Mouse (Mus musculus): ENCODE measurements at regions not wholly inside any gene's neighbourhood (a gene's known extent, or its start where the extent isn't known, plus 50 kb on each side); places are given as distances from the start of the nearest gene placed in this dataset.

GRCm38 (mm10) chr6:140278750-140279149 lies 145.1 kb upstream of the Plekha5 start:
- peaks cover 4 to 5% of the 10 kb centered on the region in 2 experiments; a peak in 2 of 4 replicates for H3K4me1 ChIP-seq (ENCODE audit: control insufficient read depth in 2 of 2, insufficient read depth in 2 of 2, low read length in 2 of 2, poor library complexity in 1 of 2)
- TF ChIP-seq ZNF384 (IDR thresholded peaks at IDR 0.05; ENCODE audit: low read depth, low read length) (no peak), CHD2 (IDR thresholded peaks at IDR 0.05; ENCODE audit: low read depth, low read length) (no peak), MAFK (IDR thresholded peaks at IDR 0.05; ENCODE audit: insufficient read depth, low read depth, low read length) (no peak), HCFC1 (IDR thresholded peaks at IDR 0.05; ENCODE audit: borderline replicate concordance, insufficient read depth, low read length) (no peak), ZC3H11A (IDR thresholded peaks at IDR 0.05; ENCODE audit: borderline replicate concordance, low read depth, low read length) (no peak)
- in situ Hi-C loops (cut with MboI; ENCODE audit: low sequenced_read_pairs in 2 of 2, unreplicated experiment in 2 of 2) = no loop called here
- DNase-seq (ENCODE audit: low read depth, low spot score) = no peak
- no peaks in the 10 kb centered on the region for H3K9me3 ChIP-seq (ENCODE audit: control insufficient read depth, insufficient read depth, low read depth, low read length)
- no peaks in the 10 kb centered on the region for H3K36me3 ChIP-seq (ENCODE audit: control insufficient read depth, insufficient read depth, low read length, poor library complexity, severe bottlenecking)
- H3K9ac ChIP-seq (ENCODE audit: insufficient read depth, low read depth, low read length, poor library complexity, severe bottlenecking) = no peak overlapping the region
- no peak overlapping the region for H3K4me3 ChIP-seq (ENCODE audit: insufficient read depth in 1 of 2, low read depth in 1 of 2, low read length in 2 of 2, poor library complexity in 1 of 2, severe bottlenecking in 1 of 2)
- H3K27ac ChIP-seq (ENCODE audit: insufficient read depth, low read depth, low read length, poor library complexity, severe bottlenecking) = no peak overlapping the region

- Histone ChIP-seq H3K9ac (ENCODE audit: insufficient read depth, low read depth, low read length, poor library complexity, severe bottlenecking) (no peak overlapping the region), H3K27ac (ENCODE audit: insufficient read depth, low read depth, low read length, poor library complexity, severe bottlenecking) (no peak overlapping the region), H3K4me3 (ENCODE audit: insufficient read depth in 1 of 2, low read depth in 1 of 2, low read length in 2 of 2, poor library complexity in 1 of 2, severe bottlenecking in 1 of 2) (no peak overlapping the region), H3K36me3 (ENCODE audit: control insufficient read depth, insufficient read depth, low read length, poor library complexity, severe bottlenecking) (no peaks in the 10 kb centered on the region; the same call in 1 of the 2 replicates), H3K4me1 (ENCODE audit: control insufficient read depth in 2 of 2, insufficient read depth in 2 of 2, low read length in 2 of 2, poor library complexity in 1 of 2) (peaks cover 2 to 4% of the 10 kb centered on the region in 2 experiments; a peak in 2 of 4 replicates), H3K9me3 (ENCODE audit: control insufficient read depth, insufficient read depth, low read depth, low read length) (no peaks in the 10 kb centered on the region)
- DNase-seq (ENCODE audit: low read depth, low spot score) = no peak
- TF ChIP-seq CHD2 (IDR thresholded peaks at IDR 0.05; ENCODE audit: low read depth, low read length) (no peak), ZNF384 (IDR thresholded peaks at IDR 0.05; ENCODE audit: low read depth, low read length) (no peak), MAFK (IDR thresholded peaks at IDR 0.05; ENCODE audit: insufficient read depth, low read depth, low read length) (no peak), ZC3H11A (IDR thresholded peaks at IDR 0.05; ENCODE audit: borderline replicate concordance, low read depth, low read length) (no peak), HCFC1 (IDR thresholded peaks at IDR 0.05; ENCODE audit: borderline replicate concordance, insufficient read depth, low read length) (no peak)
- in situ Hi-C loops (cut with MboI; ENCODE audit: low sequenced_read_pairs in 2 of 2, unreplicated experiment in 2 of 2) = no loop called here
Observed at GRCm38 (mm10) chr6:140270592-140270991, 153.3 kb upstream of the Plekha5 start.

GRCm38 (mm10) chr6:140268315-140269070 lies 155.4 kb upstream of the Plekha5 start:
- Histone ChIP-seq H3K4me3 (ENCODE audit: insufficient read depth in 1 of 2, low read depth in 1 of 2, low read length in 2 of 2, poor library complexity in 1 of 2, severe bottlenecking in 1 of 2) (no peak overlapping the region), H3K9me3 (ENCODE audit: control insufficient read depth, insufficient read depth, low read depth, low read length) (no peaks in the 10 kb centered on the region), H3K9ac (ENCODE audit: insufficient read depth, low read depth, low read length, poor library complexity, severe bottlenecking) (no peak overlapping the region), H3K27ac (ENCODE audit: insufficient read depth, low read depth, low read length, poor library complexity, severe bottlenecking) (no peak overlapping the region), H3K36me3 (ENCODE audit: control insufficient read depth, insufficient read depth, low read length, poor library complexity, severe bottlenecking) (no peaks in the 10 kb centered on the region; the same call in 1 of the 2 replicates), H3K4me1 (ENCODE audit: control insufficient read depth in 2 of 2, insufficient read depth in 2 of 2, low read length in 2 of 2, poor library complexity in 1 of 2) (peaks cover 2 to 7% of the 10 kb centered on the region in 2 experiments; a peak in 2 of 4 replicates)
- TF ChIP-seq ZC3H11A (IDR thresholded peaks at IDR 0.05; ENCODE audit: borderline replicate concordance, low read depth, low read length) = no peak
- no peak for TF ChIP-seq ZNF384 (IDR thresholded peaks at IDR 0.05; ENCODE audit: low read depth, low read length)
- TF ChIP-seq HCFC1 (IDR thresholded peaks at IDR 0.05; ENCODE audit: borderline replicate concordance, insufficient read depth, low read length) = no peak
- TF ChIP-seq CHD2 (IDR thresholded peaks at IDR 0.05; ENCODE audit: low read depth, low read length) = no peak
- TF ChIP-seq MAFK (IDR thresholded peaks at IDR 0.05; ENCODE audit: insufficient read depth, low read depth, low read length) = no peak
- no peak for DNase-seq (ENCODE audit: low read depth, low spot score)
- in situ Hi-C loops (cut with MboI; ENCODE audit: low sequenced_read_pairs in 2 of 2, unreplicated experiment in 2 of 2) = no loop called here

- in situ Hi-C loops (cut with MboI; ENCODE audit: low sequenced_read_pairs in 2 of 2, unreplicated experiment in 2 of 2) = no loop called here
- Histone ChIP-seq H3K9ac (ENCODE audit: insufficient read depth, low read depth, low read length, poor library complexity, severe bottlenecking) (no peak overlapping the region), H3K4me1 (ENCODE audit: control insufficient read depth in 2 of 2, insufficient read depth in 2 of 2, low read length in 2 of 2, poor library complexity in 1 of 2) (peaks cover 2 to 5% of the 10 kb centered on the region in 2 experiments; a peak in 2 of 4 replicates), H3K9me3 (ENCODE audit: control insufficient read depth, insufficient read depth, low read depth, low read length) (no peaks in the 10 kb centered on the region), H3K36me3 (ENCODE audit: control insufficient read depth, insufficient read depth, low read length, poor library complexity, severe bottlenecking) (no peaks in the 10 kb centered on the region; the same call in 1 of the 2 replicates), H3K27ac (ENCODE audit: insufficient read depth, low read depth, low read length, poor library complexity, severe bottlenecking) (no peak overlapping the region), H3K4me3 (ENCODE audit: insufficient read depth in 1 of 2, low read depth in 1 of 2, low read length in 2 of 2, poor library complexity in 1 of 2, severe bottlenecking in 1 of 2) (no peak overlapping the region)
- no peak for TF ChIP-seq ZNF384 (IDR thresholded peaks at IDR 0.05; ENCODE audit: low read depth, low read length)
- no peak for TF ChIP-seq CHD2 (IDR thresholded peaks at IDR 0.05; ENCODE audit: low read depth, low read length)
- TF ChIP-seq HCFC1 (IDR thresholded peaks at IDR 0.05; ENCODE audit: borderline replicate concordance, insufficient read depth, low read length) = no peak
- TF ChIP-seq MAFK (IDR thresholded peaks at IDR 0.05; ENCODE audit: insufficient read depth, low read depth, low read length) = no peak
- no peak for TF ChIP-seq ZC3H11A (IDR thresholded peaks at IDR 0.05; ENCODE audit: borderline replicate concordance, low read depth, low read length)
- DNase-seq (ENCODE audit: low read depth, low spot score) = no peak
Observed at GRCm38 (mm10) chr6:140263920-140264319, 159.9 kb upstream of the Plekha5 start.
